Mouse (Mus musculus) erythroid progenitor cell, adult 5-6 weeks (primary cell): ENCODE measurements around the gene Siva1. TPM values are rescaled to one million over a fixed set of nuclear protein-coding genes. Genes with fewer than 3 reads are reported as not detected.

Experiments
- ATAC-seq: replicated peaks from 2 replicates; pipeline ENCODE4 v1.8.0; 2016; ENCODE audit warnings: moderate number of reproducible peaks, mild to moderate bottlenecking, moderate TSS enrichment, inconsistent platforms; ENCODE audit not compliant: poor library complexity, low FRiP score, severe bottlenecking
- total RNA-seq, 2 experiments: library from RNA; stranded (forward) in 1 of 2; stranded (reverse) in 1 of 2; fragments of 150-400 nt in 1 of 2; fragments of 186-747, 209-891 nt in 1 of 2; gene quantifications; 2 replicates each; pipeline versions ENCODE4 v1.2.3 to v1.2.4; 2015 to 2017; ENCODE audit warnings: low replicate concordance in 2 of 2

Siva1 gene
- total RNA-seq (2015; ENCODE audit: low replicate concordance) (62.0 and 125 TPM in 2 replicates), total RNA-seq (2017; ENCODE audit: low replicate concordance) (136 and 176 TPM in 2 replicates)

DNA sequence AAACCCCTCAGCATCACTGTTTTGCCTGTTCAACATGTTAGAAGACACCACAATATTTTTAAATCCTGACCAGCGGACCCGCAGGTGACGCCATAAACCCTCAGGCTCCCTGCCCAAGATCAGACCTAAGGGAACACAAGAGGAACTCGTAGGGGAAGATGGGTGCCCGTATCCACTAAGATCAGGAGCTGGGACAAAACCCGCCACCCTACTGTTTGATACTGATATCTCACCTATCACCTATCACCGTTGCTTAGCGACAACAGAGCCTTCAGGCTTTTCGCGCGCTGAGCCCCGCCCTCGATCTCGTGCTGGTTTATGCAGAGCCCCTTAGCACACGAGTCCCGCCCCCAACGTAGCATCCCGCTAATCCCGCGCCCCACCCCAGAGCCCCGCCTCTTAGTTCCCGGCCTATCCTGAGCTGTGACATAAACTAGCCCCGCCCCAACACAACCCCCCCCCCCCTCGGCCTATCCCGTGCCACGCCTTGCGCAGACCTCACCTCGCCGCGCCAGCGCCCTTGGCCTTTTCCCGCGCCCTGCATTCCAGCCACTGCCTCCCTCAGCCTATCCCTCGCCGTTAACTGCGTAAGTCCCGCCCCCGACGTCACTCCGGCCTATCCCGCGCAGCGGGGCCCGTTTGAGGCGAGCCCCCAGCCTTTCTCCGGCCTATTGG lies at the start of gene Siva1:
Gene Siva1 (plus strand): TSS at position 500 of the 675 bp plus-strand sequence.
- ATAC-seq = peak; percentile 91

GRCm38 (mm10) chr12:112594989-112595388 lies 49.5 kb upstream of the Siva1 start:
- ATAC-seq = no peak

GRCm38 (mm10) chr12:112595626-112596025 lies 48.9 kb upstream of the Siva1 start:
- ATAC-seq = no peak

- no peak for ATAC-seq
Observed at GRCm38 (mm10) chr12:112596454-112596853, 48.0 kb upstream of the Siva1 start.

- no peak for ATAC-seq
Observed at GRCm38 (mm10) chr12:112596891-112597500, 47.5 kb upstream of the Siva1 start.

DNA sequence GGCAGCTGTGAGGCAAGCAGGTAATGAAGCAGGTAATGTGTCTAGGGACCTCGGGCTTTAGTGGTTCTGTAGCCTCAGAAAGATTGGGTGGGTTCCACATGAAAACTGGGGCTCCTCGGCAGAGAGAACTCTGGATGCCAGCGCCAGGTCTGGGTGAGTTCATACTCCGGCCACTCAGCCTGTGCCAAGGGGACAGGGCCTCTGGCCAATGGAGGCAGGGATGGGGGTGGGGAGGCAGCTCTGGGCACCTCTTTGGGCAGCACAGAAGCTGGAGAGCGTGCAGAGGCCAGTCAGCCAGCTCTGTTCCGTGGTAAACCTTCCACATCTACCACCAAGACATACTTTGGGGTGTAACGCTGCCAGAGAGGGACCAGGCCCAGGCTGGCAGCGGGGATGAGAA lies 46.9 kb upstream of the Siva1 start:
- no peak for ATAC-seq

GRCm38 (mm10) chr12:112599198-112599597 lies 45.3 kb upstream of the Siva1 start:
- no peak for ATAC-seq

- no peak for ATAC-seq
Observed at GRCm38 (mm10) chr12:112599942-112600611, 44.4 kb upstream of the Siva1 start.

GRCm38 (mm10) chr12:112604022-112604421 lies 40.5 kb upstream of the Siva1 start:
- no peak for ATAC-seq

GRCm38 (mm10) chr12:112604709-112605649 lies 39.5 kb upstream of the Siva1 start:
- no peak for ATAC-seq

GRCm38 (mm10) chr12:112605766-112606165 lies 38.7 kb upstream of the Siva1 start:
- 0 out of 2 replicates have a peak, but pooled peaks have one; percentile 53 for ATAC-seq

GRCm38 (mm10) chr12:112606998-112607397 lies 37.5 kb upstream of the Siva1 start:
- ATAC-seq = no peak

DNA sequence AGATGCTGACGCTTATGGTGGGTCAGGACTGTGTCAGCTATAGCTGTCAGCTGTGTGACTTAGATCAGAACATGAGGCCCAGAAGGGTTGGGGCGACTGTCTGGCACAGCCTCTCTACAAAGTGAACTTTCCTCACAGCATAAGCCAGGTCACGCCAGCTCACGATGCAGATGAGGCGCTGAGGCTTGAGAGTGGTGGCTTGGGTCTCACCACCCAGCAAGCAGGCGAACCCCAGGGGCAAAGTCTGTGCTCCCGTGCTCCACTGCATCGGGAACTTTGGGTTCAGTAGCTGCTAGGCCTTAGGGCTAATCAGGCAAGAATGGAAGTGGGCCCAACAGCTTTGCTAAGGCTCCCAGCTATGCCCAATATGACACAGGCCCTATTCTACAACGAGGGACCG lies 35.4 kb upstream of the Siva1 start:
- no peak for ATAC-seq

DNA sequence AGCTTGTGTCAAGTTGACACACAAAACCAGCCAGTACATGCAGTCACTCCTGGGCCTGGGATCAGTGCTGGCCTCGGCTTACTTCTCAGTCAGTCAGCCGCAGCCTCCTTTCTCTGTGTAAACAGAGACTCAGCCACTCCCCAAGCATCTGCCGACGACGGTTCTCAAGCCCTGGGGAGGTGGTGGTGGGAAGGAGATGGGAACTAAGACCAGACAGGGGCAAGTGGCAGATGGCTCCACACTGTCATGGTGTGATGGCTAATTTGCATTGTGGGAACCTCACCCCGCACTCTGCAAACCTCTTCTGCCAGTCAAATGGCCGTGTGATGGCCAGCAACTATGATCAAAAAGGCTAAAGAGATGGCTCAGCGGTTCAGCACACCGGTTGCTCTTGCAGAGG lies 27.8 kb upstream of the Siva1 start:
- no peak for ATAC-seq

DNA sequence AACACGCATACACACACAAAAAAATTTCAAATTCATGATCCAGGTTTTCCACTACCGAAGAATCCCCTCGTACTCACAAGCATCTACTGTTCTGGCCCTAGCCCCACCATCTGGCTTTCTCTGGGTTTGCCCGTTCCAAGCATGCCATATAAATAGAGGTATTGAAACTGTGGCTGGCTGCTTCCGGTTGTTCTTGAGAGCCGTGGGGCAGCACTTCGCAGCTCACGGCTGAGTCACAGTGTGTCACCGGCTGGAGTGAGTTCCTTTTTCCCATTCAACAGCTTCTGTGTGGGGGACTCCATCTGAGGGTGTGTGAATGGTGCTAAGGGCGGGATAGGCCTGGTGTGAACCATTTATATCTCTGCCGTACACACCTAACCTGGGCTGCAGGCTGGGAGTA lies 27.3 kb upstream of the Siva1 start:
- no peak for ATAC-seq

GRCm38 (mm10) chr12:112617898-112618380 lies 26.5 kb upstream of the Siva1 start:
- no peak for ATAC-seq

DNA sequence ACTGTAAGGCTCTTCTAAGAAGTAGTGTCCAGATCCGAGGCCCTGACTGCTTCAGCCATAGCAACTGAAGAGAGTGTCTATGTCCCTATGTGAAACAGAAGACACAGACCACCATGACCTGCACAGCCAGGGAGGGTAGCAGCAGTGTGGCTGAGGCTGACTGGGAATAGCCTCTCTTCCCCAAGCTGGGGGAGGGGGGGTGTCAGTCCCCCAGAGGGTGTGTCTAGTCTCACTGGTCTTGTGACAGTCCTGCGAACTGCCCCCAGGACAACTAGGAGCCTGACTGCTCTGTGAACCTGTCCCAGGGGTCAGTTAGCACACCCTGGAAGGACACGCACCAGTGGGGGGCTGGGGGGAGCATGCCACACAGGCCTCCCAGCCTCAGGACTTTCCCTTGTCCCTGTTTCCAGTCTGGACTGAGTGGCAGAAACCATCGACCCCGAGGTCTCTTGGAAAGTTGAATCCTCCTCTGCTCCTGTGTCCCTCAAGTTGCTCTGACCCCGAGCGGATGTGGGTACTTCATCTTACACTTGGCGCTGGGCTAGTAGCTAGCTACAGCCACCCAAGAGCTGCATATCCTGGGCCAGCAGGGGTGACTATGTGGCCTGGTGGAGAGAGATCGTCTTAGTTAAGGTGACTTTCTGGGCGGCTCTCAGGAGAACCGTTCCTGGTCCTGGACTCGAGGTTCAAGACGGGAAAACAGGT lies 25.3 kb upstream of the Siva1 start:
- ATAC-seq = no peak

GRCm38 (mm10) chr12:112619686-112620353 lies 24.7 kb upstream of the Siva1 start, which contains the start of gene Adssl1:
TSS of gene Adssl1 (plus strand) at chr12:112620045.
- no peak for ATAC-seq
